Mouse (Mus musculus): ENCODE measurements around the gene Sfrp5. TPM values are rescaled to one million over a fixed set of nuclear protein-coding genes. Genes with fewer than 3 reads are reported as not detected.

The Sfrp5 gene
- polyA plus RNA-seq (2015; fragmentation: Nextera tagmentation; extraction: Ambion mirVana) = 1.4 and 2.1 TPM in 2 replicates

DNA sequence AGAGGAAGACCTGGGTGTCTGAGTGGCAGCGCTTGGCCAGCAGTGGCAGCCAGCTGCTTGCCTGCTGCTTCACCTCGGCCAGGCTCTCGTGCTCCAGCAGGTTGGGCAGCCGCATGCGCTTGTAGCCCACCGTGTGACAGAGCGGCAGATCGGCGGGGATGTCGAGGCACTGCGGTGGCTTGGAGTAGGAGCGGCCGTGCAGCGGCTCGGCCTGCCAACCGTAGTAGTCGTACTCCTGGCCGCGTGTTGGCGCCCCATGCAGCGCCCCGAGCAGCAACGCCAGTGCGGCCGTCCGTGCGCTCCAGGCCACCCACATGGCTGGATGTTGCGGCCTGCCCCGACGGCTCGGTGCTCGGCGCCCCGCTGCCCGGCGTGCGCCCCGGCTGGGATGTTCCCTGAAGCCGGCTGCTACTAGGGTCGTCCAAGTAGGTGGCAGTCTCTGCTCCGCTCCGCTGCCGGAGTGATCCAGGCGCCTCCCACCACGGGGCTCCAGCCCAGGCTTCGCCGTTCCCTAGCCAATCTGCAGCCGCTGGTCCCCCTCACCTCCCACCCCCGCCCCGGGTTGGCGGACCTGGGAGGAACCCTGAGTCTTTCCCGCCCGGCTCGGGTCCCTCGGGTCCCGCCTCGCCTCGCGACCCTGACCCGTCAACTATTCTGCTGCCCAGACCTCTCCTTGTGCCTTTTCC lies at the start of gene Sfrp5:
Gene Sfrp5, minus strand, starts transcription at position 557 of the 686 bp plus-strand sequence.
- no peaks in the 10 kb centered on the region for H3K9me3 ChIP-seq (replicated peaks; ENCODE audit: control insufficient read depth, low read length, poor library complexity, severe bottlenecking)

DNA sequence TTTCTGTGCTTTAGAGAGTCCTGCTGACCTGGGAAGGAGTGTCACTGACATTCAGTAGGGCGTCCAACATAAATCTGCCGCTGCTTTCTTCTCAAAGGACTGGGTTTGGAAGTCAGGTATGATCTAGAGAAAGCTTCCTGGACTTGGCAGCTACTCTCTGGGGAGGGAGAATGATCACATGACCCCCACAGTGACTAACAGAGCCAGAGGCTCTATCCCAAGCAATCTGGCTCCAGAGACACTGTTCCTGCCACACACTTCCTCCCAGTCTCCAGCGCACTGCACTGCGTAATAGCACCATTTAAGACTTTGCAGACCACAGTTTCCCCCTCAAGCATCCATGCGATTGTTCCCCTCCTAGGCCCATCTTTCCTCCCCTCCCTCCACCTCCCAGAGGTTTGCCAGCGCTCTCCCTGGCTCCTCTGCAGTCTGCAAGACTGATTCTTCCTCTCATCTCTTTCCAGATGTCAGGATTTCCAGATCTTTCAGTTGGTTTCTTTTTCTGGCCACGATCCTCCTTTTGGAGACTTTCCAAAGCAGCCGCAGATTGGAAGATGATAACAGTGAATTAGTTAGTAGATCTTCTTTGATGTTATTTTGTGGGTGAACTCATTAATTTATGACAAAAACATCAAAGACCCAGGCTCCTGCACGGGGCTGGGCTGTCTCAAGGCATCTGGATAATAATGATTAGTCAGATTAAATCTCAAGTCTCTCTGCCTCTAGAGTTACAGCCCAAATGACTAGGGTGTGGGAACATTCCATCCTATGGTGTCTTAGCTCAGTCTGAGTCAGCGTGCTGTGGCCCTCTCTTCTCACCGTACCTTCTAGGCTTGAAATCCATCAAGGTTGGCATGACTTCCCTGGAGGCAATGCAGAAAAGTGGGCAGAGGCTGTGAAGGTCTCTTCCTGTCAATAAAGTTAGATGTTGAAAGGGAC lies 48.2 kb upstream of the Sfrp5 start:
- WGBS = 68% methylated on average over 11 of the region's 11 CpGs

More for the DNA sequence above, at the start of gene Sfrp5:
- Histone ChIP-seq H3K4me1 (ENCODE audit: control insufficient read depth, insufficient read depth, low read length) (peaks cover 7% of the 10 kb centered on the region; the same call in 1 of the 2 replicates), H3K27me3 (ENCODE audit: control insufficient read depth, insufficient read depth, low read depth, low read length) (peaks cover 49% of the 10 kb centered on the region), H3K27ac (ENCODE audit: low read length) (no peak within 1 kb of the TSS), H3K4me2 (ENCODE audit: low read length) (peak within 1 kb of the TSS; percentile 46), H3K4me3 (ENCODE audit: low read depth, low read length) (peak within 1 kb of the TSS; percentile 31), H3K9ac (ENCODE audit: low read depth, low read length) (peak within 1 kb of the TSS; percentile 33; the same call in 1 of the 2 replicates), H3K36me3 (ENCODE audit: control insufficient read depth, insufficient read depth, low read length) (no peaks in the 10 kb centered on the region)
- peak; percentile 41; the same call in 1 of the 2 replicates for ATAC-seq
- under 1% methylated on average over 49 of the region's 60 CpGs for WGBS

DNA sequence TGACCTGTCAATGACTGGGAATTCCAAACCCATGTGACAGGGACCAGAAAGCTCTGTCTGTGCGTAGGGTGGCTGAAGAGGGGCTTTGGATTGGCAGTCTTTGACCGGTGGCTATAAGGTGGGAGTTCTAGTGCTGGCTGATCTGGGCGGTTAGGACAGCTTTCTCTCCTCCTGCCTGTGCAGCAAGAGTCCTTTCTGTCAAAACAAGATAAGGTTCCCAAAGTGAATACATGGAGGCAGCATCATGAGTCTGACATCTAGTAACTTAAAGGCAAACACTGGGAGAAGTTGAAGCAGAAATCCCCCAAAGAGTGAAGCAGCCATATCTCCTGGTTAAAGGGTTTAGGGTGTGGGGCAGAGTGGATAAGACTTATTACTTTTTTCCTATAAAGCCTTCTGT lies 45.5 kb upstream of the Sfrp5 start, which contains the start of gene Golga7b:
Gene Golga7b, plus strand, starts transcription at position 56 of the 400 bp plus-strand sequence.
- no peak within 1 kb of the TSS for H3K9ac ChIP-seq (ENCODE audit: low read depth, low read length)
- H3K27ac ChIP-seq (ENCODE audit: low read length) = no peak within 1 kb of the TSS
- no peak for ATAC-seq
- no peaks in the 10 kb centered on the region for H3K36me3 ChIP-seq (ENCODE audit: control insufficient read depth, insufficient read depth, low read length)
- 90% methylated on average over 3 of the region's 3 CpGs for WGBS
- no peaks in the 10 kb centered on the region for H3K27me3 ChIP-seq (ENCODE audit: control insufficient read depth, insufficient read depth, low read depth, low read length)
- H3K4me2 ChIP-seq (ENCODE audit: low read length) = no peak within 1 kb of the TSS
- no peak within 1 kb of the TSS for H3K4me3 ChIP-seq (ENCODE audit: low read depth, low read length)
- no peaks in the 10 kb centered on the region for H3K9me3 ChIP-seq (replicated peaks; ENCODE audit: control insufficient read depth, low read length, poor library complexity, severe bottlenecking)
- H3K4me1 ChIP-seq (ENCODE audit: control insufficient read depth, insufficient read depth, low read length) = no peaks in the 10 kb centered on the region

More for the DNA sequence above, 48.2 kb upstream of the Sfrp5 start:
- no peak; the same call in 1 of the 2 replicates for ATAC-seq
- Histone ChIP-seq H3K27ac (ENCODE audit: low read length) (peak overlapping the region; percentile 39; the same call in 1 of the 2 replicates), H3K4me1 (ENCODE audit: control insufficient read depth, insufficient read depth, low read length) (0 out of 2 replicates have a peak, but pooled peaks cover 6% of the 10 kb centered on the region), H3K36me3 (ENCODE audit: control insufficient read depth, insufficient read depth, low read length) (no peaks in the 10 kb centered on the region), H3K4me3 (ENCODE audit: low read depth, low read length) (no peak overlapping the region), H3K9me3 (replicated peaks; ENCODE audit: control insufficient read depth, low read length, poor library complexity, severe bottlenecking) (no peaks in the 10 kb centered on the region), H3K27me3 (ENCODE audit: control insufficient read depth, insufficient read depth, low read depth, low read length) (no peaks in the 10 kb centered on the region), H3K4me2 (ENCODE audit: low read length) (no peak overlapping the region), H3K9ac (ENCODE audit: low read depth, low read length) (no peak overlapping the region)

DNA sequence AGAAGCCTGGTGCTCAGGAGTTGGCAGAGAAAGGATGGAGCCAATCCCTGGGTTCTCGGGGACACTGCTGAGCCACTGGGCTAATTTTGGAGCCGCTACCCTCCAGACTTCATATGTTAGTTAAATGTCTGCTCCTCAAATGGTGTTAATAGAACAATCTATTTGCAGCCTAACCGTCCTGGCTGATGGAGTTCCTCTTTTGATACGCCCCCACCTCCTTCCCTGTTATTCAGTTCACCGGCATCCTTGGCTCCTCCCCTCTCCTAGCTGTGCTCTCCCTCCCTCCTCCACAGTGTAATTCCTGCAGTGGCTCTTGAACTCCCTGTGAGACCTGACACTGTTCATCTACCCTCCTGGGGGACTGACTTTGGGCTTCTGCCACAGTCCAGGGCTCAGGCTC lies 44.6 kb upstream of the Sfrp5 start:
- no peaks in the 10 kb centered on the region for H3K9me3 ChIP-seq (replicated peaks; ENCODE audit: control insufficient read depth, low read length, poor library complexity, severe bottlenecking)
- H3K36me3 ChIP-seq (ENCODE audit: control insufficient read depth, insufficient read depth, low read length) = no peaks in the 10 kb centered on the region
- H3K4me3 ChIP-seq (ENCODE audit: low read depth, low read length) = no peak overlapping the region
- H3K27ac ChIP-seq (ENCODE audit: low read length) = no peak overlapping the region
- no peaks in the 10 kb centered on the region for H3K27me3 ChIP-seq (ENCODE audit: control insufficient read depth, insufficient read depth, low read depth, low read length)
- ATAC-seq = no peak
- no peaks in the 10 kb centered on the region for H3K4me1 ChIP-seq (ENCODE audit: control insufficient read depth, insufficient read depth, low read length)
- H3K4me2 ChIP-seq (ENCODE audit: low read length) = no peak overlapping the region
- no peak overlapping the region for H3K9ac ChIP-seq (ENCODE audit: low read depth, low read length)
- WGBS = 45% methylated on average over 5 of the region's 5 CpGs

DNA sequence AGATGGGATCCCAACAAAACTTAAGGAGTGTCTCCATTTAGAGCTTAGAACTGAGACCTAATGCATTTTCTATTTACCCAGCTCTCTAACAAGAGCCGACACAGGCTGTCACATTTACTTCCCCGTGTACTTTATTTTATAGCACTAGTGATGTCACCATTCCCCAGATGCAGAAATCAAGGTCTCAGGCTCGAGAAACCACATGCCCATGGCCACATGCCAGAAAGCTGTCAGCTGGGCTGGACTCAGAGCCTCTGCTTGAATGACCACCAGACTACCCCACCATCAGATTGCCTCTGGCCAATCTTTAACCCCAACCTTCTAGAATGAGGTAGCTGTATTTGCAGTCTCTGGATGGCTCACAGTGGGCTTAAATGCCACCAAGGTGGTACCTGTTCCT lies 41.3 kb upstream of the Sfrp5 start:
- H3K36me3 ChIP-seq (ENCODE audit: control insufficient read depth, insufficient read depth, low read length) = no peaks in the 10 kb centered on the region
- H3K27me3 ChIP-seq (ENCODE audit: control insufficient read depth, insufficient read depth, low read depth, low read length) = no peaks in the 10 kb centered on the region
- H3K27ac ChIP-seq (ENCODE audit: low read length) = no peak overlapping the region
- no peak overlapping the region for H3K4me2 ChIP-seq (ENCODE audit: low read length)
- H3K9ac ChIP-seq (ENCODE audit: low read depth, low read length) = no peak overlapping the region
- no peaks in the 10 kb centered on the region for H3K4me1 ChIP-seq (ENCODE audit: control insufficient read depth, insufficient read depth, low read length)
- H3K4me3 ChIP-seq (ENCODE audit: low read depth, low read length) = no peak overlapping the region
- no peak for ATAC-seq
- H3K9me3 ChIP-seq (replicated peaks; ENCODE audit: control insufficient read depth, low read length, poor library complexity, severe bottlenecking) = no peaks in the 10 kb centered on the region
- WGBS = 70% methylated on average over 3 of the region's 3 CpGs

DNA sequence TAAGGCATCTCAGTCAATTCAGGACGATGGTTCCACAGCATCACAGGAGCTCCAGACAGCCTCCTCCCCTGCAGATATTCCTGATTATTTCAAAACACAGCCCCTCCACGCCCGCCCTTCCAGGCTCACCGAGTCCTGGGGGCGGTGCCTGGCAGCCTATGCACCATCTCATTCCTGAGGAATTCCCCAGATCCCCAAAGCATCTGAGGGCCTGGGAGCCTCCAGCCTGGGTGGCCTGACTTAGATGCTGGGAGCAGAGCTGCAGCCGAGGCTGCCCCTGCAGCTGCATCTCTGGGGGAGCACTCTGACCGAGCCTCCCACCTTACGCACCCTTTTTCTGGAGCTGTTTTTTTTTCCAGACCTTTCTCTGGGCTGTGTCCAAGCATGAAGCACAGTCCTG lies 38.8 kb upstream of the Sfrp5 start:
- WGBS = 59% methylated on average over 8 of the region's 8 CpGs
- peaks cover 5% of the 10 kb centered on the region; the same call in 1 of the 2 replicates for H3K4me1 ChIP-seq (ENCODE audit: control insufficient read depth, insufficient read depth, low read length)
- H3K4me3 ChIP-seq (ENCODE audit: low read depth, low read length) = no peak overlapping the region
- no peak overlapping the region for H3K27ac ChIP-seq (ENCODE audit: low read length)
- no peaks in the 10 kb centered on the region for H3K9me3 ChIP-seq (replicated peaks; ENCODE audit: control insufficient read depth, low read length, poor library complexity, severe bottlenecking)
- H3K27me3 ChIP-seq (ENCODE audit: control insufficient read depth, insufficient read depth, low read depth, low read length) = no peaks in the 10 kb centered on the region
- no peak overlapping the region for H3K4me2 ChIP-seq (ENCODE audit: low read length)
- H3K9ac ChIP-seq (ENCODE audit: low read depth, low read length) = no peak overlapping the region
- H3K36me3 ChIP-seq (ENCODE audit: control insufficient read depth, insufficient read depth, low read length) = no peaks in the 10 kb centered on the region
- no peak for ATAC-seq

DNA sequence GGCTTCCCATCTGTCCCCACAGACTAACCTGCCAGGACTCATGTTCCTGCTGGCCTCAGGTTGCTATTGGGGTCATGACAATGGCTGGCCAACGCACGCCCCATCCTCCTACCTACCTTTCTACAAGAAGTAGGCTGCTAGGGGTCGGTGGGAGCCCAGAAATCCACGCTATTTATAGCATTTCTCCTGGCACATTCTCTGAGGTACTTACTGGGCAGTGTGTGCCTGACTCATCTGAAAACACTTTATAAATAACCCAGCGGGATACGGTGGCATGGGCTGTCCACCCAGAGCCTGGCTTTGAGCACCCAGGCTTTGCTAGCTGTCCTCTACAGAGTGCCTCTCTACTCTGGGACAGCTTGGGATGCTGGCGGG lies 36.3 kb upstream of the Sfrp5 start:
- H3K27me3 ChIP-seq (ENCODE audit: control insufficient read depth, insufficient read depth, low read depth, low read length) = no peaks in the 10 kb centered on the region
- ATAC-seq = no peak
- H3K4me3 ChIP-seq (ENCODE audit: low read depth, low read length) = no peak overlapping the region
- no peak overlapping the region for H3K9ac ChIP-seq (ENCODE audit: low read depth, low read length)
- H3K4me1 ChIP-seq (ENCODE audit: control insufficient read depth, insufficient read depth, low read length) = peaks cover 5% of the 10 kb centered on the region; the same call in 1 of the 2 replicates
- no peak overlapping the region for H3K4me2 ChIP-seq (ENCODE audit: low read length)
- H3K9me3 ChIP-seq (replicated peaks; ENCODE audit: control insufficient read depth, low read length, poor library complexity, severe bottlenecking) = no peaks in the 10 kb centered on the region
- WGBS = 72% methylated on average over 7 of the region's 7 CpGs
- no peak overlapping the region for H3K27ac ChIP-seq (ENCODE audit: low read length)
- no peaks in the 10 kb centered on the region for H3K36me3 ChIP-seq (ENCODE audit: control insufficient read depth, insufficient read depth, low read length)

DNA sequence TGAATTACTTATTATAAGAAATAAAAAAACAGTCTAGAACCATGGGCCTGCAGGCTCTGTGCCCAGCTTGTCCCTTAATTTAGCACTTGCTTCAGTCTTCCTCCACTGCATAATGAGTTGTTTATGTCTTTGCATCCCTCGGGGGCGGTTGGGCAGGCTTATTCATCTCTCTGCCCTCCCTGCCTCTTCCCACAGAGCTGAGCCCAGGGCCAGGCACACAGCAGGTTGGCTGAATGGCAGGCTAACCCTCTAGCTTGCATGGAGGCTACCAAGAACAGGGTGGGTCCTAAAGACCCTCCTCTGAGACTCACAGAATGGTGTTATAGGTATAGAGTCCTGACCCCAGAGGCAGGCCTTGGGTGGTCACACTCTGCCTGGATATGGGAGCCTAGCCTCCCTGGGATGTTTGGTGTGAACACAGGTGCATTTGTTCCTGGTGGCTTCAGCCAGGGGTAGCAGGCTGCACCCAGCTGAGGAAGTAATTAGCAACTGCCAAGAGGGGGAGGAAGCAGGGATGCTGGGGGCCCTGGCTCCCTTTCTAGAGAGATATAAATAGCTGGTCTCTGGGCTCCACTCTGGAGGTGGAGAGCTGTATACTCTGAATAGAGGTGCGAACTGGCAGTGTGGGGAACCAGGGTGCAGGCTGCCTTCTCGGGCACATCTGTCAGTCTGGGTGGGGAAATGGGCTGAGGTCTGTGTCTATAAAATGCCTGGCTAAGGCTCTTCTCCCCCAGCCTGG lies 35.7 kb upstream of the Sfrp5 start:
- 18% methylated on average over 4 of the region's 4 CpGs for WGBS
- 0 out of 2 replicates have a peak, but pooled peaks have one; percentile 42 for ATAC-seq
- Histone ChIP-seq H3K4me2 (ENCODE audit: low read length) (no peak overlapping the region), H3K4me3 (ENCODE audit: low read depth, low read length) (no peak overlapping the region), H3K9ac (ENCODE audit: low read depth, low read length) (no peak overlapping the region), H3K4me1 (ENCODE audit: control insufficient read depth, insufficient read depth, low read length) (peaks cover 5% of the 10 kb centered on the region; the same call in 1 of the 2 replicates), H3K27me3 (ENCODE audit: control insufficient read depth, insufficient read depth, low read depth, low read length) (no peaks in the 10 kb centered on the region), H3K36me3 (ENCODE audit: control insufficient read depth, insufficient read depth, low read length) (no peaks in the 10 kb centered on the region), H3K9me3 (replicated peaks; ENCODE audit: control insufficient read depth, low read length, poor library complexity, severe bottlenecking) (no peaks in the 10 kb centered on the region), H3K27ac (ENCODE audit: low read length) (0 out of 2 replicates have a peak overlapping the region, but pooled peaks have one; percentile 19)
